Mouse (Mus musculus): Measurements from ENCODE around the gene Tmem234. TPM values are rescaled to one million over a fixed set of nuclear protein-coding genes. Genes with fewer than 3 reads are reported as not detected.
A peak's percentile ranks its signal among the peaks of the same experiment; 100 is the strongest.

Tmem234 gene
- total RNA-seq, 2 experiments from 2014 or later = 111 to 114 TPM

- DNase-seq (ENCODE audit: low spot score in 2 of 2) = peak in 1 of 2 experiments; percentile 56
Observed at GRCm38 (mm10) chr4:129576863-129577491, 23.5 kb upstream of the Tmem234 start.

- DNase-seq (ENCODE audit: low spot score in 2 of 2) = no peak
Observed at GRCm38 (mm10) chr4:129577688-129578087, 22.8 kb upstream of the Tmem234 start.

- no peak for DNase-seq (ENCODE audit: low spot score in 2 of 2)
Observed at GRCm38 (mm10) chr4:129578466-129578865, 22.0 kb upstream of the Tmem234 start, which contains the start of gene Fam167b. TSS of gene Fam167b (minus strand) at chr4:129578549.

DNA sequence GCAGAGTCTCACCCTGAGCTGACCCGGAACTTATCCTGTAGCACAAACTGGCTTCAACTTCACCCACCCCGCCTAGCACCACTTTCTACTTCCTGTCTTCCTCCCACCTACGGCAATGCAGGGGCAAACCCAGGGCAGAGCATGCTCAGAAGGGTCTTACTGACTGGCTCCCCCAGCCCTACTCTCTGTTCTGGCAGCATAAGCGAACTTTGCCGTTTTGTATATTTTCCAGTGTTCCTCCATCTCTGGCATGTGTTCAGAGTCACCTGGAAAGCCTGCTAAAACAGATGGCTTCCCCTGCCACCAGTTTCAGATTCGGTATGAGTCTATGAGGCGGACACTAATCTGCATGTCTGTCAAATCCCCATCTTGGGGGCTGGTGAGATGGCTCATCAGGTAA is 20.1 kb upstream of the Tmem234 start:
- DNase-seq (ENCODE audit: low spot score in 2 of 2) = no peak

DNA sequence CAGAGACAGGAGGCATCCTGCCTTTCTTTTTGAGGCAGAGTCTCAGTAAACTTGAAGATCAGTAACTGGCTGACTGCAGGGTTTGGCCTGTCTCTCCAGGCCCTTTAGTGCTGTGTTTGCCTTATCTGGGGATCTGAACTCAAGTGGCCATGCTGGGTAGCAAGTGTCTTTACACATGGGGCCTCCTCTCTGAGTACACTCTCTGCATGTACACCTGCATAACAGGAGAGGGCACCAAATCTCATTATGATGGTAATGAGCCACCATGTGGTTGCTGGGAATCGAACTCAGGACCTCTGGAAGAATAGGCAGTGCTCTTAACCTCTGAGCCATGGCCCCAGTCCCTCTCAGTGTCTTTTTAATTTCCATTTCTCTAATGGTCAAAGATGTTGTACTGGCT is 18.2 kb upstream of the Tmem234 start:
- DNase-seq (ENCODE audit: low spot score in 2 of 2) = no peak

DNA sequence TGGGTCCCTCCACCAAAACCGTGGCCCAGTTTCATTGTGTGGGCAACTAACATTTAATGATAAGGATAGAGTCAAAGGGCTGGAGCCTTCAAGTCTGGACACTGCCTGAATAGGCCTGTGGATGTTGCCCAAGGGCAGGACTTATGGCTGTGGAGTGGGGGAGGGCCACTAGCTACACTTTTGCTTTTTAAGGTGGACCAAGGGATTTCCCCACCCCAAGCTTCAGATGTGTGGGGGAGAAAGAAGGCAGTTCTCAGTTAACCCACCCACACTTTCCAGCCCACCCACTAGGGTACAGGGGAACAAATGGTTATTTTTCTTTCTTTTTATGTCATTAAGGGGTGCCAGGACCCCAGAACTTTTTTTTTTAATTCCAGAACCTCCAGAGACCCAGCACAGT is 16.1 kb upstream of the Tmem234 start:
- DNase-seq (ENCODE audit: low spot score in 2 of 2) = no peak

GRCm38 (mm10) chr4:129584884-129585608 is 15.4 kb upstream of the Tmem234 start:
- DNase-seq (ENCODE audit: low spot score in 2 of 2) = peak; percentile 78 to 79

DNA sequence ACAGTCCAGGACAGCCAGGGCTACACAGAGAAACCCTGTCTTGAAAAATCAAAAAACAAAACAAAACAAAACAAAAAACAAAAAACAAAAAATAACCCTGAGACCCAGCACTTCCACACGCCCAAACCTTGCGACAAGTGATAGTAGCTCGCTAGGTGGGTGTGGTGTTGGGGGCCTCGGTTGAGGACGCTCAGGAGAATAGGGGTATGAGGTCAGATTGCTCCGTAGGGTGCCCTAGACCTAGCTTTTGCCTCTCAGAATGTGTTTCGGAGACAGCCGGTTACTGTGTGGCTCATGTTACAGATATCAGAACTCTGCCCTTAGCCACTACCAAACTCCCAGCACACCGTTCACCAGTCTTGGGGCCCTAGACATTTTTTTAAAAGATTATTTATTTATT is 14.7 kb upstream of the Tmem234 start:
- no peak for DNase-seq (ENCODE audit: low spot score in 2 of 2)

DNA sequence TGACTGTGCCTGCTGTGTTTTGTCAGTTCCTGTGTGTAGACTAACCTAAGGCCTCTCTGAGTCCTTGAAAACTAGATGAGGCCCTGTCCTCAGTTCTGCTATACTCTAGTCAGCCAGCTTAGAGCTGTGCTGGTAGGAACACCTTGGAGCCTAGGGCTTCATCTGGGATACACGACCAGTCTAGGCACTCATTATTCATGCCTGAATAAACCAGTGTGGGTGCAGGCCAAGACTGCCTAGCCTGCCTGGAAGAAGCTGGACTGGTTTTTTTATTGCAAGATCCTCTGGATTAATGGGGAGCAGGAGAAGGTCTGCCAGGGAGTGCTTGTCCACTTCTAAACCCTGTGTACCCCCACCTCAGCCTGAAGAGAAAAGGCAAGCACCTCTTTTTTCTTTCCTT is 13.5 kb upstream of the Tmem234 start:
- no peak for DNase-seq (ENCODE audit: low spot score in 2 of 2)

GRCm38 (mm10) chr4:129588865-129589264 is 11.6 kb upstream of the Tmem234 start:
- DNase-seq (ENCODE audit: low spot score in 2 of 2) = no peak

DNA sequence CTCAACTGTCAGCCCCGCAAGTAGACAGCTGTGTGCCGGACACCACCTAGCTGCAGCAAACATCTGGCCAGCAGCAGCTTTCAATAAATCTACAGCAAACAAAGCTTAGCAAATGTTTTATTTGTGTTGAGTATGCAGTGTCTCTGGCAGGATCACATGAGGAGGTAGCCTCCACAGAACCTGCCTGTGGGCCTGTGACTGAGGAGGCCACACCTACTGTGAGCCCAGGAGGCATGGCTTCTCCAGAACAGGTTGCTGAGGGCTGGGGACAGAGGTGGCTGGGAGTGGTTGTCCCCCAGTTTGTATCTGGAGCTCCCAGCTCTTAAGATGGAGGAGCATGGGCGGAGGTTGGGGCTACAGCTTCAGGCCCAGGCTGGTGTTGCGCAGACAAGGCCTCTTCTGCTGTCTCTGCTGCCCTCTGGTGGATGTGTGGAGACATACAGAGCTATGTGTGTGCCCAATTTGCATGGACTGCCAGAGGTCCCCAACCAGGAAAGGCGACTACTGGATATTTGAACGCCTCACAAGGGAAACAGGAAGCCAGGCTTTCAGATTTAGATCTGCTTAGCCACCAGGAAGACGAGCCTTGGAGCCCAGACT is 8.1 kb downstream of the Tmem234 start:
- peak in 1 of 2 experiments; percentile 70 for DNase-seq (ENCODE audit: low spot score in 2 of 2)

DNA sequence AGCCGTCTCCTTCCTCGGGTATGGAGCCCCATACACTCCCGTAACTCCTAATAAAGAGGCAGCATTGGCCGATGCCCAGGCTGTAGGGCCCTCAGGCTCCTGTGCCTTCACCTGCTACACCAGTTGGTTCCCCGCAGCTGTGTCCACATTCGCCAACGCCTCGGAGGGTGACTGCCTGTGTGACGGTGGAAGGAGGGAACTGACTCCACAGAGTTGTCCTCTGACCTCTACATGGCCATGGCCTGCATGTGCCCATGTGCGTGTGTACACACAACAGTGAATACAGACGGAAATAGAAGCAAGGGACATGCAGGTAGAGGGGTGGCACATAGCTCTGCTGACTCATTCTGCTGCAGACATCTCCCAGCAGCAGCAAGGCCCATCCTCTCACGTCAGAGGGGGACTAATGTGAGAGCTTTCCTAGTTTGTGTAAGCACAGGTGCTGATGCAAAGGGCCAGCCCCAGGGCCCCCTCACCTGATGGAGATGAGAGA is 8.7 kb downstream of the Tmem234 start:
- DNase-seq (ENCODE audit: low spot score in 2 of 2) = no peak

- DNase-seq (ENCODE audit: low spot score in 2 of 2) = no peak
Observed at GRCm38 (mm10) chr4:129610026-129610425, 9.6 kb downstream of the Tmem234 start.

DNA sequence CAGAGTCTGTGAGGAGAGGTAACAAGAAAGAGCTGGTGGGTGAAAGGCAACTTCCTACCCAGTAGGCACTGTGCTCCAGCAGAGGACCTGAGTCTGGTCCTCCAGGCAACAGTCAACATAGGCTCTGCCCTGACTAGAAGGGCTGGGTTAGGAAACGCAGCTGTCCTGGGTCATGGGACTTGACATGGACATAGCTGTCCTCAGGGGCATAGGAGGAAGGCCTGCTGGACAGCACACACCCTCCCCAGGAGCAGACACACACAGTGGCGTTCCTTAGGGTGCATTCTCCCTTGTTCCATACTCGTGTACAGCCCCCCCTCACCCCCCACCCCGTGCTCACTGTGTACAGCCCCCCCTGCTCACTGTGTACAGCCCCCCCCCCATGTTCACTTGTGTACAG is 10.0 kb downstream of the Tmem234 start:
- DNase-seq (ENCODE audit: low spot score in 2 of 2) = no peak

GRCm38 (mm10) chr4:129614093-129614492 is 13.6 kb downstream of the Tmem234 start, which contains the start of gene Dcdc2b:
TSS of gene Dcdc2b (minus strand) at chr4:129614257.
- no peak for DNase-seq (ENCODE audit: low spot score in 2 of 2)

DNA sequence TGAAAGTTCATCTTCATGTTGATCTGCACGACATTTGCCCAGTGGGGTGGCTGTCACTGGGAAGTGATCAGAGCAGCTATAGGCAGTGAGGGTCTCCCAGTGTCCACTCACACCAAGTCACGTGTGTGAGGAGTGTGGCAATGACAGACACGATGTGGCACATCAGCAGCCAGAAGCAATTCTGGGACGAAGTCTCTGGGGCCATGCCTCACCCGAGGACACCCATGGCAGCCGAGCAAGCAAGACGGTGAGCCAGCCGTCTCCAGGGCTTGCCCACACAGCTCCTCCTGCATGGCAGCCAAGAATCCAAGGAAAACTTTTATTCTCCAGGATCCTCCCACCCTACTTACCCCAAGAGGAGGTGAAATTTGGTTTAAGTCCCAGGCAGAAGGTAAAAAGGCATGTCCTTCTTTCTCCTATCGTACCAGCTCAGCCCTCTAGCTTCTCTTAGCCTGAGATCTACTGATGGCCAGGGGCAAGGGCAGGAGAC is 15.4 kb downstream of the Tmem234 start:
- DNase-seq (ENCODE audit: low spot score in 2 of 2) = no peak

GRCm38 (mm10) chr4:129616631-129617030 is 16.2 kb downstream of the Tmem234 start:
- DNase-seq (ENCODE audit: low spot score in 2 of 2) = no peak

- no peak for DNase-seq (ENCODE audit: low spot score in 2 of 2)
Observed at GRCm38 (mm10) chr4:129617121-129617641, 16.7 kb downstream of the Tmem234 start.

GRCm38 (mm10) chr4:129618031-129618430 is 17.6 kb downstream of the Tmem234 start:
- no peak for DNase-seq (ENCODE audit: low spot score in 2 of 2)

DNA sequence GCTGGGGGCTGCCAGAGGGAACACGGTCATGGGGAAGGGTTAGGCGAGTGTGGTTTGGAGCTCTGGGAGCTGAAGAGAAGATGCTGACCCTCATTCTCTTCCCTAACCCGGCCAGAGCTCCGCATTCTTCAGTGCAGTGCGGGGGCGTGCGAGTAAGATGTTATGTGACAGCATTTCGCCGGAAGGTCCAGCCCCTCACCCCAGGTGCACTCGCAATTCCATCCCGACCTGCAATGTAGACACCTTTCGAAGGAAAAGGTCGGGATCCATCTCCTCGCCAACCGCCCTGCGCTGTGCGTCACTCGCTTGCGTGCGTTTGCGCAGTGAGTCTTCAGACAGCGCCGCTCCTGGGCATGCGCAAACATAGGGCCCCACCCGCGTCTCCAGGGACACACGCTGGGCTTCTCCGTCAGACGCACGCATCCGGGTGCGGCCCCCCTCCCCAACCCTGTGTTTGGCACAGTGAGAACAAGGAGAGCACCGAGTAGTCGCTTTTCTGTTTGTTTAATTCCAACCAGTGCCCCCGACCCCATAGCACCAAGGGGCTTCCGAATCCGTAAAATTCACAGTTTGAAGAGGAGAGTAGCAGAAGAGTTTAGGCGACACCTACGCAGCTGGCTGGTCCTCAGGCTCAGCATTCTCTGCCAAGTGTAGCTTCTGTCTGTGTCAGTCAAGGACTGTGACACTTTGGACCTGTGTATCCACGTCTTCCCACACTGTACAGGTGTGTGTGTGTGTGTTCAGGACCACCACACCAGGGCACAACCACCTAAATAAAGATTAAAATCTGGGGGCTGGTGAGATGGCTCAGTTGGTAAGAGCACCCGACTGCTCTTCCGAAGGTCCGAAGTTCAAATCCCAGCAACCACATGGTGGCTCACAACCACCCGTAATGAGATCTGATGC is 18.6 kb downstream of the Tmem234 start, which contains the start of gene Iqcc:
Gene Iqcc (minus strand): TSS at position 314 of the 906 bp plus-strand sequence.
- DNase-seq (ENCODE audit: low spot score in 2 of 2) = peak; percentile 86 to 90

Data from adrenal gland, postnatal 4 days (tissue).